Mouse (Mus musculus) forebrain, embryonic 12.5 days (tissue): Measurements from ENCODE around the gene Dmpk. TPM values are rescaled to one million over a fixed set of nuclear protein-coding genes. Genes with fewer than 3 reads are reported as not detected.
"Not testable (repeated sequence)": the region's sequence is repeated elsewhere in the genome, so short reads cannot be mapped to it uniquely, and the experiment has no call there.

Source experiments
- ATAC-seq: fragments of 200-750 bp; cut with Nextera tagmentation; 2 replicates; pipeline ENCODE4 v1.8.0; 2017; ENCODE audit warnings: moderate TSS enrichment; ENCODE audit not compliant: low FRiP score
- H3K27ac ChIP-seq: fragments of 300-500 bp; sonication (generic); 2 replicates; pipeline ENCODE4 v1.5.1; 2016; ENCODE audit warnings: mild to moderate bottlenecking
- H3K27me3 ChIP-seq: fragments of 300-500 bp; sonication (generic); 2 replicates; pipeline ENCODE4 v1.6.1; 2016; ENCODE audit warnings: mild to moderate bottlenecking
- H3K36me3 ChIP-seq: fragments of 300-500 bp; sonication (generic); replicated peaks from 2 replicates; pipeline ENCODE4 v1.6.1; 2016; ENCODE audit warnings: mild to moderate bottlenecking
- H3K4me1 ChIP-seq: fragments of 300-500 bp; sonication (generic); 2 replicates; pipeline ENCODE4 v1.6.1; 2016
- H3K4me2 ChIP-seq: fragments of 300-500 bp; sonication (generic); 2 replicates; pipeline ENCODE4 v1.6.1; 2016; ENCODE audit warnings: mild to moderate bottlenecking, moderate library complexity
- H3K4me3 ChIP-seq: fragments of 300-500 bp; sonication (generic); replicated peaks from 2 replicates; pipeline ENCODE4 v1.5.1; 2016; ENCODE audit warnings: mild to moderate bottlenecking
- H3K9ac ChIP-seq: fragments of 300-500 bp; sonication (generic); 2 replicates; pipeline ENCODE4 v1.6.1; 2016; ENCODE audit warnings: mild to moderate bottlenecking
- H3K9me3 ChIP-seq: fragments of 300-500 bp; sonication (generic); 2 replicates; pipeline ENCODE4 v1.6.1; 2016
- WGBS: fragments of 180-500 bp; shearing (Covaris S2); methylation state at CpG from one replicate; pipeline ENCODE4 v1.1.7; 2016; 5-methylcytosine and 5-hydroxymethylcytosine counted together
- polyA plus RNA-seq: library from polyadenylated mRNA; unstranded; fragments of >200 nt; fragmentation: Nextera tagmentation; extraction: Ambion mirVana; gene quantifications from 2 replicates; pipeline ENCODE4 v1.2.1, GENCODE M21; 2016

The Dmpk gene
- polyA plus RNA-seq, 1 experiment from 2014 or later, result 12.3 TPM

- H3K27ac ChIP-seq, result 0 out of 2 replicates have a peak overlapping the region, but pooled peaks have one; percentile 2
- H3K9ac ChIP-seq, result no peak overlapping the region
- ATAC-seq, result no peak
- no peaks in the 10 kb centered on the region for H3K27me3 ChIP-seq
- WGBS, result 90% methylated on average over 8 of the region's 8 CpGs
- H3K36me3 ChIP-seq, result peaks cover 32% of the 10 kb centered on the region
- H3K4me3 ChIP-seq, result no peak overlapping the region
- H3K9me3 ChIP-seq, result no peaks in the 10 kb centered on the region
- H3K4me2 ChIP-seq, result no peak overlapping the region
- peaks cover 13% of the 10 kb centered on the region for H3K4me1 ChIP-seq
Measured at GRCm38 (mm10) chr7:19055108-19055507, 28.5 kb upstream of the Dmpk start.

GRCm38 (mm10) chr7:19057405-19057804 is 26.2 kb upstream of the Dmpk start:
- H3K4me3 ChIP-seq, result no peak overlapping the region
- H3K4me1 ChIP-seq, result peaks cover 13% of the 10 kb centered on the region
- no peak overlapping the region for H3K27ac ChIP-seq
- no peak overlapping the region for H3K4me2 ChIP-seq
- 88% methylated on average over 10 of the region's 10 CpGs for WGBS
- H3K36me3 ChIP-seq, result peaks cover 10% of the 10 kb centered on the region
- H3K9ac ChIP-seq, result no peak overlapping the region
- ATAC-seq, result no peak
- no peaks in the 10 kb centered on the region for H3K9me3 ChIP-seq
- no peaks in the 10 kb centered on the region for H3K27me3 ChIP-seq

DNA sequence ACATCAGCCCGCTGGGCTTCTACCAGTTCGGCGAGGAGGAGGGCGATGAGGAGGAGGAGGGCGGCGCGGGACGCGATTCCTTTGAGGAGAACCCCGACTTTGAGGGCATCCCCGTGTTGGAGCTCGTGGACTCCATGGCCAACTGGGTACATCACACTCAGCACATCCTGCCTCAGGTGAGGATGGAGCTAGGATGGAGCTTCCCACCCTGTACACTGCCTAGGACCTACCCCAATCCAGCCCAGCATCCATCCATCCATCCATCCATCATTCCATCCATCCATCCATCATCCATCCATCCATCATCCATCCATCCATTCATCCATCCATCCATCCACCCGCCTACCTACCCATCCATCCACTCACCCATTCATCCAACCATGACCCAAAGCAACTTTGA is 17.8 kb upstream of the Dmpk start:
- no peak overlapping the region for H3K27ac ChIP-seq
- no peak overlapping the region for H3K4me3 ChIP-seq
- no peaks in the 10 kb centered on the region for H3K9me3 ChIP-seq
- peaks cover 35% of the 10 kb centered on the region for H3K27me3 ChIP-seq
- H3K4me2 ChIP-seq, result 0 out of 2 replicates have a peak overlapping the region, but pooled peaks have one; percentile 15
- H3K9ac ChIP-seq, result no peak overlapping the region
- WGBS, result 56% methylated on average over 13 of the region's 13 CpGs
- no peaks in the 10 kb centered on the region for H3K4me1 ChIP-seq
- no peak for ATAC-seq
- H3K36me3 ChIP-seq, result no peaks in the 10 kb centered on the region

DNA sequence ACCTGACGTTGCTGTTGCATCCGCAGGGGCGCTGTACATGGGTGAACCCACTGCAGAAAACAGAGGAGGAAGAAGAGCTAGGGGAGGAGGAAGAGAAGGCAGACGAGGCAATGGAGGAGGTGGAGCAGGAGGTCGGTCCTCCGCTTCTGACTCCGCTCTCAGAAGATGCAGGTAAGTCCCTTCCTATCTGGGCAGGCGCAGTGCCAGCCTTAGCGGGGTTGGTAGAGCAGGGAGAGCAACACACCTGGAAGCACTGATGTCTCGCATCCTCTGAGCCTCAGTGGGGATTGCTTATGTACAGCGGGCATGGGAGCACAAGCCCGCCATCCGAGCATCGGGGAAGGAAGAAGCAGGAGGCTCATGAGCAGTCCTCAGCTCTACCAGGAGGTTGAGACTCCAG is 16.6 kb upstream of the Dmpk start:
- Histone ChIP-seq H3K9ac (no peak overlapping the region), H3K4me1 (no peaks in the 10 kb centered on the region), H3K4me2 (no peak overlapping the region), H3K36me3 (no peaks in the 10 kb centered on the region), H3K4me3 (no peak overlapping the region), H3K9me3 (no peaks in the 10 kb centered on the region), H3K27me3 (peaks cover 35% of the 10 kb centered on the region), H3K27ac (no peak overlapping the region)
- no peak for ATAC-seq
- WGBS, result 46% methylated on average over 14 of the region's 14 CpGs

DNA sequence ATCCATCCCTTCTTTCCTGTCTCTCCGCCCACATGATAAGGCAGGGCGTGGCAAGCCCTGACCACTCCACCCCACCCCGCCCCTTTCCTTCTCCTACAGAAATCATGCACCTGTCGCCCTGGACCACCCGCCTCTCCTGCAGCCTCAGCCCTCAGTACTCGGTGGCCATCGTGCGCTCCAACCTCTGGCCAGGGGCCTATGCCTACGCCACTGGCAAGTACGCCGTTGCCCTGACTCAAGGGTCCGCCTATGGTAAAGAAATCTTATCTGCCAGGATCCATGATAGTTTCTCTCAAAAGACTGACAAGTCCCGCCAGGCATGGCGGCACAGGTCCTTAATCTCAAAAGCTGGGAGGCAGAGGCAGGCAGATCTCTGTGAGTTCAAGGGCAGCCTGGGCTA is 15.7 kb upstream of the Dmpk start:
- no peak for ATAC-seq
- Histone ChIP-seq H3K9me3 (no peaks in the 10 kb centered on the region), H3K27me3 (peaks cover 35% of the 10 kb centered on the region), H3K4me1 (no peaks in the 10 kb centered on the region), H3K4me3 (no peak overlapping the region), H3K36me3 (no peaks in the 10 kb centered on the region), H3K27ac (no peak overlapping the region), H3K9ac (no peak overlapping the region), H3K4me2 (no peak overlapping the region)
- WGBS, result 77% methylated on average over 12 of the region's 14 CpGs

DNA sequence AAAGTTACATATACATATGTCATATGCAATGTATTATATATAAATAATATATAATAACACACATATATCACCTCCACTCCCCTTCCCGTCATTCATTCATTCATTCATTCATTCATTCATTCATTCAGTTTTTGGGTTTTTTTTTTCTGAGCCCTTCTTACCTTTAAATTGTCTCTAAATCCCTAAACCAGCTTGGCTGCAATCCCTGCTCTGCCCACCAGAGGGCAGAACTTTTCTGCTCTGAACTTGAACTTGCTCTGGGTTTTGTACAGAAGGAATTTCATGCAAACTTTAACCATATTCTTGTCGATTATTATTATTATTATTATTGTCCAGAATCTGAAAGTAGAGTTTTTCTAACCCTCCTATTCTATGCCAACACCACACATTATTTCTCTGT is 14.9 kb upstream of the Dmpk start:
- H3K27me3 ChIP-seq, result peaks cover 35% of the 10 kb centered on the region
- no peak overlapping the region for H3K27ac ChIP-seq
- H3K4me1 ChIP-seq, result no peaks in the 10 kb centered on the region
- no peak for ATAC-seq
- H3K9me3 ChIP-seq, result no peaks in the 10 kb centered on the region
- H3K36me3 ChIP-seq, result no peaks in the 10 kb centered on the region
- 5% methylated on average over 2 of the region's 2 CpGs for whole genome bisulfite sequencing
- H3K4me3 ChIP-seq, result no peak overlapping the region
- no peak overlapping the region for H3K9ac ChIP-seq
- no peak overlapping the region for H3K4me2 ChIP-seq

GRCm38 (mm10) chr7:19069500-19069899 is 14.1 kb upstream of the Dmpk start:
- Histone ChIP-seq H3K4me3 (no peak overlapping the region), H3K4me2 (no peak overlapping the region), H3K27ac (no peak overlapping the region), H3K9me3 (0 out of 2 replicates have a peak, but pooled peaks cover 1% of the 10 kb centered on the region), H3K27me3 (peaks cover 30% of the 10 kb centered on the region), H3K9ac (no peak overlapping the region), H3K4me1 (no peaks in the 10 kb centered on the region), H3K36me3 (no peaks in the 10 kb centered on the region)
- ATAC-seq, result no peak
- 50% methylated on average over 3 of the region's 3 CpGs for WGBS

- H3K9me3 ChIP-seq, ATAC-seq, H3K4me3 ChIP-seq, H3K36me3 ChIP-seq, H3K27ac ChIP-seq, H3K4me2 ChIP-seq, H3K4me1 ChIP-seq, H3K9ac ChIP-seq: not testable (repeated sequence)
- WGBS, result 55% methylated on average over 3 of the region's 3 CpGs
- H3K27me3 ChIP-seq, result peaks cover 15% of the 10 kb centered on the region
Measured at GRCm38 (mm10) chr7:19071024-19071423, 12.6 kb upstream of the Dmpk start.

GRCm38 (mm10) chr7:19073504-19073903 is 10.1 kb upstream of the Dmpk start:
- no peak overlapping the region for H3K9ac ChIP-seq
- no peak overlapping the region for H3K4me2 ChIP-seq
- H3K4me1 ChIP-seq, result peaks cover 23% of the 10 kb centered on the region
- 0 out of 2 replicates have a peak, but pooled peaks cover 4% of the 10 kb centered on the region for H3K9me3 ChIP-seq
- WGBS, result 92% methylated on average over 9 of the region's 9 CpGs
- peaks cover 8% of the 10 kb centered on the region for H3K36me3 ChIP-seq
- H3K4me3 ChIP-seq, result no peak overlapping the region
- ATAC-seq, result no peak
- no peak overlapping the region for H3K27ac ChIP-seq
- H3K27me3 ChIP-seq, result no peaks in the 10 kb centered on the region

DNA sequence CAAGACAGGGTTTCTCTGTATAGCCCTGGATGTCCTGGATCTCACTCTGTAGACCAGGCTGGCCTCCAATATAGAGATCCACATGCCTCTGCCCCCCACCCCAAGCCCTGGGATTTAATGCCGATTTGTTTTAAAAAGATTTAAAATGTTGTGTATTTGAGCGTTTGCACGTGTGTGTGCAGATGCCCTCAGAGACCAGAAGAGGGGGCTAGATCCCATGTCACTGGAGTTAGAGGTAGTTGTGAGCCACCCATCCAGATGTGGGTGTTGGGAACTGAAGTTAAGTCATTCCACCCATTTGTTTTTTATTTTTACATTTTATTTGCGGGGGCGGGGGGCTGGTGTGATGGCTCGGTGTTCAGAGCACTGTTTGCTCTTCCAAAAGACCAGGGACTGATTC is 9.2 kb upstream of the Dmpk start:
- Histone ChIP-seq H3K4me2 (no peak overlapping the region), H3K4me3 (no peak overlapping the region), H3K4me1 (peaks cover 23% of the 10 kb centered on the region), H3K9me3 (0 out of 2 replicates have a peak, but pooled peaks cover 4% of the 10 kb centered on the region), H3K9ac (no peak overlapping the region), H3K27ac (no peak overlapping the region), H3K36me3 (peaks cover 18% of the 10 kb centered on the region), H3K27me3 (no peaks in the 10 kb centered on the region)
- ATAC-seq, result no peak
- 93% methylated on average over 6 of the region's 6 CpGs for WGBS

DNA sequence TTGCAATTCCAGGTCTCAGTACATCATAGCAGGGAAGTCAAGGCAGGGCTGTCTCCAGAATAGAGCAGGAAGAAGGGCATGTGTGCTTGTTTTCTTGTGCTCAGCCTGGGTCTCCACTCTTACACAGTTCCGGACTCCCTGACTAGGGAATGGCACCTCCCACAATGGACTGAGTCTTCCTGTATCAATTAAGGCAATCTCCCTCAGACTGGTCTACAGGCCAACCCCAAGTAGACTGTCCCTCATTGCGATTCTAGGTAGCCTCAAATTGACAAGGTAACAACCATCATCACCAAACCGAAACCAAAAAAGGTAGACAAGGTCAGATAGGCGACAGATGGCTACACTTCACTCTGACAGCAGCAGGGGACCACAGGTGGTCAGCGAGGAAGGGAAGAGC is 8.4 kb upstream of the Dmpk start:
- Histone ChIP-seq H3K36me3 (peaks cover 25% of the 10 kb centered on the region), H3K9me3 (0 out of 2 replicates have a peak, but pooled peaks cover 4% of the 10 kb centered on the region), H3K27ac (0 out of 2 replicates have a peak overlapping the region, but pooled peaks have one; percentile 42), H3K9ac (no peak overlapping the region), H3K4me3 (peak overlapping the region; percentile 96), H3K27me3 (no peaks in the 10 kb centered on the region), H3K4me2 (peak overlapping the region; percentile 58), H3K4me1 (peaks cover 23% of the 10 kb centered on the region)
- no peak for ATAC-seq
- WGBS, result 65% methylated on average over 5 of the region's 5 CpGs

- Histone ChIP-seq H3K9me3 (0 out of 2 replicates have a peak, but pooled peaks cover 4% of the 10 kb centered on the region), H3K27me3 (no peaks in the 10 kb centered on the region), H3K27ac (peak within 1 kb of the TSS; percentile 72), H3K4me1 (peaks cover 23% of the 10 kb centered on the region), H3K36me3 (peaks cover 32% of the 10 kb centered on the region), H3K9ac (peak within 1 kb of the TSS; percentile 98), H3K4me3 (peak within 1 kb of the TSS; percentile 96), H3K4me2 (peak within 1 kb of the TSS; percentile 92)
- 1% methylated on average over 70 of the region's 91 CpGs for WGBS
- peak; percentile 99 for ATAC-seq
Measured at GRCm38 (mm10) chr7:19075723-19076585, 7.7 kb upstream of the Dmpk start, which contains the start of gene Dmwd. Gene Dmwd (plus strand): TSS chr7:19076227.

- H3K27me3 ChIP-seq, result no peaks in the 10 kb centered on the region
- no peak for ATAC-seq
- H3K27ac ChIP-seq, result peak overlapping the region; percentile 72
- 0 out of 2 replicates have a peak, but pooled peaks cover 4% of the 10 kb centered on the region for H3K9me3 ChIP-seq
- H3K4me2 ChIP-seq, result peak overlapping the region; percentile 92
- peaks cover 23% of the 10 kb centered on the region for H3K4me1 ChIP-seq
- H3K9ac ChIP-seq, result peak overlapping the region; percentile 98
- H3K36me3 ChIP-seq, result peaks cover 39% of the 10 kb centered on the region
- H3K4me3 ChIP-seq, result peak overlapping the region; percentile 96
- WGBS, result under 1% methylated on average over 22 of the region's 22 CpGs
Measured at GRCm38 (mm10) chr7:19076586-19076991, 7.1 kb upstream of the Dmpk start.
